Mouse (Mus musculus) granulocyte monocyte progenitor cell, adult 5-6 weeks (primary cell): ENCODE measurements around the gene Hist1h2bb. TPM values are rescaled to one million over a fixed set of nuclear protein-coding genes. Genes with fewer than 3 reads are reported as not detected.

Source experiments
- ATAC-seq: replicated peaks from 2 replicates; pipeline ENCODE4 v1.8.0; 2016; ENCODE audit warnings: mild to moderate bottlenecking, moderate TSS enrichment, inconsistent platforms; ENCODE audit not compliant: poor library complexity, severe bottlenecking
- total RNA-seq, 2 experiments: library from RNA; stranded (forward) in 1 of 2; stranded (reverse) in 1 of 2; fragments of 200-712, 200-1000 nt in 1 of 2; fragments of >200 nt in 1 of 2; fragmentation: Nextera tagmentation in 1 of 2; gene quantifications; 2 replicates each; pipeline ENCODE4 v1.2.3; 2014 to 2017

The Hist1h2bb gene
- total RNA-seq, 2 experiments from 2014 or later: 176 to 3,446 TPM

DNA sequence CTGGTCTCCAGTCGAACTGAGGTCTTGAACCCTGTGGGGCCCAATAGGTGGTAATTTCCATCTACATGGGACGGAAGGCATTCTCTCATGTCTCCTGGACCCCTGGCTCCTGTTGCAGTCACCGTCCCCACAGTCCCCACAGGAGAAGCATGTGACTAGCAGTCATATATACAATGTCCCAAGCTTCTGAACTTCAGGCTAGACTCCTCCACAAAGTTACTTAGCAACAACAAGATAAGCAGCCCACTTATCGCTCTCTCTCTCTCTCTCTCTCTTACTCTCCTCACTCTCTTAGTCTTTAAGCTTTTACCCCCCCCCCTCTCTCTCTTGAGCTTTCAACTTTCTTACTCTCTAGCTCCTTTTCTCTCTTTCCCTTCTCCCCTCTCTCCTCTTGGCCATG is 22.3 kb upstream of the Hist1h2bb start:
- ATAC-seq: no peak

DNA sequence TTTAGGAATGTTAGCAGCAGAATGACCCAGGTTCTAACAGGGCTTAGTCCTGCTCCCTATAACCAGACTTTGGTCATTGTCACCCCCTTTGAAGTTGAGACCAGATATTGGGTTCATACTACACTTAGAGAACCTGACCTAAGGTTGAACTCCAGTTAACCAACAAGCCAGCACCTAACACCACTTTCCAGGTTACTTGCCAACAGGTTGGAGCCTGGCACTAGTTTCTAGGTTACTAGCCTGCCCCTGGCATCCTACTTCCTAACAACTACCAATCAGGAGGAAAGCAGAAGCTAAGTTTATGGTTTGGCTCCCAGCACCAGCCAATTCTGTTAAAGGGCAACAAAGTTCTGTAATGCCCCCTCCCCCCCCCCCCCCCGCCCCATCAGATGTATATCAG is 21.3 kb upstream of the Hist1h2bb start:
- ATAC-seq: no peak

DNA sequence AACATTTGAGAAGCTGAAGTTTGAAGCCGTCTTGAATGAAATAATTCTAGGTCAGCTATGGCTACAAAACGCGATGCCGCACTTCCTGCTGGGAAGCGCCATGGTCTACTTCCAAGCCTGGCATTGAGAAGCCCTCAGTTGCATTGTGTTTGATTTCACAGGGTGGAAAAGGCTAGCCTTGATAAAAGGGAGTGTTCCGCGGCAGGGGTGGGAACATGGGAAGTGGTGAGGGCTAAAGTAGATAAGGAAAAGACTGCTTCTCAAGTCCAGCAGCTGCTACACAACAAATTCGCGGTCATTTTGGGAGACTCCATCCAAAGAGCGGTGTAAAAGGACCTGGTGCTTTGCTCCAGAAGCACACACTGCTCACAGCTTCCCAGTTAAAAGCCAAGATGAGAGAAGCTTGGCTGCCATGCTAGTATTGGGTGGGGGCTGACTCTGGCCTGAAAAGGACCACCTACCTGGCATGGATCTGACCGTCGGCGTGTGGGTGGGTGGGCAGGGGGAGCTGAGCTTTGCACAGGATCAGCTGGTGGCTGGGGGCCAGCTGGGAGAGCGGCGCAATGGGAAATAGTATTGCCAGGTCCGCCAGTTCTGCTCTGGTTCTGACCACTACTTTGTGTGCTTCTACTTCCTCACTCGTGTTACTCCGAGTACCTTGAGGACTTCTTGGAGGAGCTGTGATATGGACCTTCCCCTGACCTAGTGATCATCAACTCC is 17.9 kb upstream of the Hist1h2bb start:
- peak; percentile 34 for ATAC-seq

DNA sequence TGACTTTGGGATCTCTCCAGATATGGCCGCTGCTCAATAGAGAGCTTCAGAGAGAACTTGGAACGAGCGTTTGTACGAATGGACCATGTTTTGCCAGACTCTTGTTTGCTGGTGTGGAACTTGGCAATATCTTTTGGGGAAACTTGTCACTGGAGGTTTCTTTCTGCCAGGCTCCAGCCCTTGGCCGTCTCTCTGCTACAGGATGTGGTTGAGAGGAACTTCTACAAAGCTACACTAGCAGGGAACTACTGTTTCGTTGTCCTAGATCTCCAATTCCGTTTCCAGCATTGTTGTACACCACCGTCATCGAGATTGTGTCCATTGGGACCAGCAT is 17.4 kb upstream of the Hist1h2bb start:
- peak; percentile 76 for ATAC-seq

DNA sequence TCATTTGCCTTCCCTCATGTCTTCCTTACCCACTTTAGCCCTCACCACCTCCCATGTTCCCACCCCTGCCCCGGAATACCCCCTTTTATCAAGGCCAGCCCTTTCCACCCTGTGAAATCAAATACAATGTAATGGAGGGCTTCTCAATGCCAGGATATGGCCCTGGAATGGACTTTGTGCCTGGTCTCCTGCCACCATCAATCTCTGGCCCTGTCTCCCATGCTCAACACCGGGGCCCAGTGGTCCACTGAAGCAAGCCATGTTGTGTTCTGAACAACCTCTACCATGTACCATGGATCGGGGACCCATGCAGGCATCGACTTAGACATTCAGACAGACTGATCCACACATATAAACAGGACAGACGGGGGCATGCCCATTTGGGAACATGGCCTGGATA is 16.8 kb upstream of the Hist1h2bb start:
- ATAC-seq: no peak

DNA sequence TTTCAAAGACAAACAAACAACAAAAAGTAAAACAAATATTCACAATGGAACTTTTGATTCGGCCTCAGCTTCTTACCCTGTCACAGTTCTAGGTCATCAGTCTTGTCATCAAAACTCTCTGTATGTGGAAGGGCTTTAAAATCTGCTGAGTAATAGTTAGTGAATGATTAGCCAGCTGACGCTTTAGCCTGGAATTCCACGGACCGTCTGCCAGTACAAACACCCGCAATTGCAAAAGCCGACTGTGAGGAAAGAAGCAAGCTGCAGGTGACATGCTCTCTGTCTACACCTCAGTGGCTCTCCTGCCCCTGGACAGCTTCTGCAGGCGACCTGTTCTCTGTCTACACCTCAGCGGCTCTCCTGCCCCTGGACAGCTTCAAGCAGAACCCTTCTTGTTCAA is 16.1 kb upstream of the Hist1h2bb start:
- ATAC-seq: no peak

DNA sequence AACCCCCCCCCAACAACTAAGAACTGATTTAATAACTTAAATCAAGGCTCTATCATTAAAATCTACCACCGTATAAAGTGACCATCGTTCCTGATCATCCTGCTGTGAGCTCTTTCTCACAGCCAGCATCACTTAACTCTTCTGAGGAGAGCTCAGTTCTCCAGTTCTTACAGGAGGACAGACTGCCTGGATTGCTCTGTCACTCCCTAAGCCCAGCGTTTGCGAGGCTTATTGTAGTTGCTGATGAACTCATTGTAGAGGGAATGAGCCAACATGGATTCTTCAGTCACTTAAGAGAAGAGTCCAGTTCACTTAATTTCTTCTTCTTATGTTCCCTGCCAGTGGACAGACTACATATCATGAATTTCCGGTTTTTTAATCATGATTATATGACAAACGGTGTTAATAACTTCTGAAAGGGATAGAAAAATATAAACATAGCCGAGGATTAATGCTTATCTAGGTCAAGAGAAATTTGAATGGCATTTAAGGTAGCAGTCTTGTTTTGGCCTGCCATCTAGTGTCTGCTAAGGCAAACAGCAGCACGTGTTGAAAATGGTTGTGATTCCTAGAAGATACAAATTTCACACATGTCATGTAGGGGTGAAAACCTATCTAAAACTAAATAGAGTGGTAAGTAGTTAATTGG is 14.3 kb upstream of the Hist1h2bb start:
- peak; percentile 66; the same call in 1 of the 2 replicates for ATAC-seq

DNA sequence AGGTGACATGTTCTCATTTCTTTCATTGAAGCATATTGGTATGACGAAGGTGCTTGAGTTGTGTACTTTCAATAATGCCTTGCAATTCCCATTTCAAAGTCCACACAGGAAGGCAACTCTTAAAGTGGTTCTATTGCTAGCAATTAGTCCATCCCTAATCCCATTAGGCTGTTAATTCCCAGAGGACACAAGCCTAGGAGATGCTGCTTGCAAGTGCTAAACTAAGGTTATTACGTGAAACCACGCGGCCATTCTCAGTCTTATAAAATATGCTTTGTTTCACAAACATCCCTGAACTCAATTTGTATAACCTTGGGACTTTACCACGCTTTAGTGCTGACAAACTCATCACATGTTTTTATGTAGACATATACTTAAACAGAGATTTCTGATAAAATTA is 9.4 kb upstream of the Hist1h2bb start:
- no peak for ATAC-seq

DNA sequence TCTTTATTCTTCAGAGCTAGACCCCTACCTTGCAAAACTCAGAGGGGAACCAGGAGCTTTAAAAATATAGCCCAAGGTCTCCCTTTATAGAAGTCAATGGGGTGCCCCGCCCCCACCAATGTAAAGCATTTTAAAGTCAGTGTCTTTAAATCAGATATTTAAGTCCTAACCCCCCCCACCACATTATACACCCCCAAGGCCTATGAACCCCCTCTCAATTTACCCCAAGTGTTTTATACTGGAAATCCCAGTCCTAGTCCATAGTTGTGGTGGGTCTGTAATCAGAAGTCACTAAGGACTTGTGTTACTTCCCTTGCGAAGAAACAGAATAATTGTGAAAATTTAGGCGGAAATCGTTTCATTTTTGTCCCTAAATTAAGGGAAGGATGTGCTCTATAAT is 8.5 kb upstream of the Hist1h2bb start:
- ATAC-seq: no peak

DNA sequence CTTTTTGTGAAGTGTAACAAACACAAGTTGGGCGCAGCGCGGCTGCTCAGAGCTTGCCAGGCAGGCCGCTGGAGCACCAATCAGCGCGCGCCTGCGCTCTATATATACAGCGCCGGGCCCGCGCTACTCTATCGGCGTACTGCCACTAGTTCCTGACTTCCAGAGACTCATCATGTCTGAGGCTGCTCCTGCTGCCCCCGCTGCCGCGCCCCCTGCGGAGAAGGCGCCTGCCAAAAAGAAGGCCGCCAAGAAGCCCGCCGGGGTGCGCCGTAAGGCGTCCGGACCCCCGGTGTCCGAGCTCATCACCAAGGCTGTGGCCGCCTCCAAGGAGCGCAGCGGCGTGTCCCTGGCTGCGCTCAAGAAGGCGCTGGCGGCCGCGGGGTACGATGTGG is 7.9 kb upstream of the Hist1h2bb start, which contains the start of gene Hist1h1c:
Hist1h1c (plus strand) TSS at position 132 of the 392 bp plus-strand sequence.
- ATAC-seq: peak; percentile 68

DNA sequence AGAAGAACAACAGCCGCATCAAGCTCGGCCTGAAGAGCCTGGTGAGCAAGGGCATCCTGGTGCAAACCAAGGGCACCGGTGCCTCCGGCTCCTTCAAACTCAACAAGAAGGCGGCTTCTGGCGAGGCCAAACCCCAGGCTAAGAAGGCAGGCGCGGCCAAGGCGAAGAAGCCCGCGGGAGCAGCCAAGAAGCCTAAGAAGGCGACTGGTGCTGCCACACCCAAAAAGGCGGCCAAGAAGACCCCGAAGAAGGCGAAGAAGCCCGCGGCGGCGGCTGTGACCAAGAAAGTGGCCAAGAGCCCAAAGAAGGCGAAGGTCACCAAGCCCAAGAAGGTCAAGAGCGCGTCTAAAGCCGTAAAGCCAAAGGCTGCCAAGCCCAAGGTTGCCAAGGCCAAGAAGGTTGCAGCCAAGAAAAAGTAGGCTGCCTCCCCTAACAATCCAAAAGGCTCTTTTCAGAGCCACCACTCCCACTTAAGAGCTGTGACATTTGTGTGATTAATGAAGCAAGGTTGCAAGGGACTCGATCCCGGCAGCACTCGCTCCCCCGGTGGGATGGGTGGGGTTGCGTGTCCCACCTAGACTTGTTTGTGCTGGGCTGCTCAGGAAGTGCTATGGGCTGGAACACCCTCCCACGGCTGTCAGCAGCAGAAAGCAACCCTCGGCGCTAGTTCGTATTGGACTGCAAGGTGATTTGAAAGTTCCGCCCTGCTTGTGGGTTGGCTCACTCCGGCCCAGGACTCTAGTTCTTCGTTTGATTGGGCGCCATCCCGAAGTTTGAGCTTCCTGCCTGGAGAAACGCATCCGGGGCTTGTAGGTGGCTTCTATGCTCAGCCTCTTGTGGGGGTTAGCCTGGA is 7.2 kb upstream of the Hist1h2bb start:
- ATAC-seq: peak; percentile 72

DNA sequence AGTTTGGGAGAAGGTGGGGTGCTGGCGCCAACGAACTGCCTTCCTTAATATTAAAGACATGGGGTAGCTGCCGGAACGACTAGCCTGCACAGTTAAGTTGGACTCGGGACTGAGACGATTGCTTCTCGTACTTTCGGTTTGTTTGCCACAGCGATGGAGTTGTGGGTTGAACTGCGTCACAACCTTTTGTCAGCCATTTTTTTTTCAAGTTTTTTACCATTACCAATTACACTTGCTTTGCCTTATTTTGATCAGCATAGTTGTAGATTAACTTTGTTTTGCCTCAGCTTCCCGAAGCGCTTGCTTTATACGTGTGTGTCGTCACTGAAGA is 6.6 kb upstream of the Hist1h2bb start:
- ATAC-seq: no peak

DNA sequence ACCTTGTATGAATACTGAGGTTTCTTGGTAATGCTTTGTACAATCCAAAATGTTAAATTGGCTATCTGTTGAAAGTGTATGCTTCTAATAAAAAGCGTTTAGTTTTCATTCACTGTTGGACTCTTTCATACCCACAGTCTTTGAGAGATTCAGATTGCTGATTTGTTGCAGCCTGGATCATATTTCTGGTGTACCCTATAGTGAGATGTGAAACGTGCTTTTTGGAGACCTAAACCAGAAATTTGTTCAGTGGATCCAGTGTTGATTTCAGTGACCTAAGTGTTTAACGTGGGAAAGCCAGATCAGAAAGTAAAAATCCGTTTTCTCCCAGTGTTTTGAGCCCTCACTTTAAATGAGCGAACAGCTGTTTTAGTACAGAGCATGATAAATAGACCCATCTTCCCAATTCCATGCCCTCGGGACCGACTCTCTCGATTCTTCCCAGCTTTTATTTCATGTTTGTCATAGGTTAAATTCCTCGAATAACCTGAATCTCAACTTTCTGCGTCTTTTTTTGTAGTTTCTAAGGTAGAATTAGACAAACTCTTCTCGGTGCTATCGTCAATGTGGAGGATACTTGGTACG is 6.2 kb upstream of the Hist1h2bb start:
- ATAC-seq: no peak

DNA sequence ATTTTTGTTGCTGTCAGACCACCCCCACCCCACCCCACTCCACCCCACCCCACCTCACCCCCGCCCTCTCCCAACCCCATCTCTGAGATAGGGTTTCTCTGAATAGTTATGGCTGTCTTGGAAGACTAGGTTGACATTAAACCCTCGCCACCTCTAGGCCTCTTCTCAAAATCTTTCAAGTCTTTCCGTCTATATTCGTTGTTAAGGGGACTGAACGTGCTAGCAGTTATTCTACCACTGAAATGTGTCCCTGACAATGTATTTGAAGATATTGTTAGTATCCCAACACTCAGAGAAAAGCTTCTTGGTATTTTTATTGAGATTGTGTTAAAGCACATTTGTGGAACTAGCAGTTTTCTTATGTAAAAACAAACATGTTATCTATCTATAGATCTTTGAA is 5.6 kb upstream of the Hist1h2bb start:
- no peak for ATAC-seq

DNA sequence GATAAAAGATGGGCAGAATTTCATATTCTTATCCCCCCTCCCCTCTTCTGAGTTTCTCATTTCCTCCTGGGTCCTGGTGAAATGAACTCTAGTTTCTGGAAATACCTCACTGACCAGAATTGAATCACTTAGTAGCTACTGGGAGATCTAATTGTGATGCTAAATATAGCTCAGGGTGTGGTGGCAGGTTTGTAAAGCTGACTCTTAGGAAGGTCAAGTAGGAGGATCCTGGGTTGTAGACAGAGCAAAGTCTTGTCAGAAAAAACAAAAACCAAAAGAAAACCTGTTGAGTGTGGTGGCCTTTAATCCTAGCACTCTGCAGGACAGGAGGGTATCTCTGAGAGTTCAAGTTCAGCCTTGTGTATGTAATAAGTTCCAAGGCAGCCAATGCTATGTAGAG is 4.5 kb upstream of the Hist1h2bb start:
- no peak for ATAC-seq

DNA sequence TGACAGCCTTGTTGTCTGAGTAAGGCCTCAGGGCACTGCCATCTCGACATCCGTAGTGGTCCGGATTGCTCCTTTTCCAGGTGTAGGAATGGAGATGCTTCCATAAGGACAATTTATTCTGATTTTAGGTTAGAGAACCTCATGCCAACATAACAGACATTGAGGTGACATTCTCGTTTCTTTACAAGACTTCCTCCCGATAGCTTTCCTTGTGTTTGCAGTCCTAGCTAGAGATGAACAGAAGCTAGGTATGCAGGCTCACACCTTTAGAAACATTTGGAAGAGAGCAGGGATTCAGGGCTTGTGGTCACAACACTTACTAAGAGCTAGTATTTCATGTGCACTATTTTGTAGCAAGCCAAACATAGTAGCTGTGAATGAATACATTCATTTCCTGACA is 3.3 kb upstream of the Hist1h2bb start:
- no peak for ATAC-seq

DNA sequence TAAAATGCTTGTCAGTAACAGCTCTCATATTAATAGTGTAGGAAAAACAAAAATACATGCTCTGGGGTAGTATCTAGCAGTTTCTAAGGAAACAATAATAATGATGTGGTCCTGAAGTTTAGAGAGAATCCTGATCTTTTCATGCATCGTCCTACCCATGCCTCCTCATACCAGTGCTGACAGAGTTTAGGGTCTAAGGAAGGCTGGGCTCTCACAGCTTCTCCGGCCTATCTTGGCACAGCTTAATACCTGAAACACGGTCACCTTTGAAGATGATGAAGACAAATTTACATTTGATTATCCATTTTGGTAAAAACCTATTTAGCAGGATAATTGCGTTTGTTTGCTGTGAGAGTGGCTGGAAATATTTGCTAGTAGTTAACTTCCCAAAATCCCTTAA is 2.6 kb upstream of the Hist1h2bb start:
- ATAC-seq: no peak

DNA sequence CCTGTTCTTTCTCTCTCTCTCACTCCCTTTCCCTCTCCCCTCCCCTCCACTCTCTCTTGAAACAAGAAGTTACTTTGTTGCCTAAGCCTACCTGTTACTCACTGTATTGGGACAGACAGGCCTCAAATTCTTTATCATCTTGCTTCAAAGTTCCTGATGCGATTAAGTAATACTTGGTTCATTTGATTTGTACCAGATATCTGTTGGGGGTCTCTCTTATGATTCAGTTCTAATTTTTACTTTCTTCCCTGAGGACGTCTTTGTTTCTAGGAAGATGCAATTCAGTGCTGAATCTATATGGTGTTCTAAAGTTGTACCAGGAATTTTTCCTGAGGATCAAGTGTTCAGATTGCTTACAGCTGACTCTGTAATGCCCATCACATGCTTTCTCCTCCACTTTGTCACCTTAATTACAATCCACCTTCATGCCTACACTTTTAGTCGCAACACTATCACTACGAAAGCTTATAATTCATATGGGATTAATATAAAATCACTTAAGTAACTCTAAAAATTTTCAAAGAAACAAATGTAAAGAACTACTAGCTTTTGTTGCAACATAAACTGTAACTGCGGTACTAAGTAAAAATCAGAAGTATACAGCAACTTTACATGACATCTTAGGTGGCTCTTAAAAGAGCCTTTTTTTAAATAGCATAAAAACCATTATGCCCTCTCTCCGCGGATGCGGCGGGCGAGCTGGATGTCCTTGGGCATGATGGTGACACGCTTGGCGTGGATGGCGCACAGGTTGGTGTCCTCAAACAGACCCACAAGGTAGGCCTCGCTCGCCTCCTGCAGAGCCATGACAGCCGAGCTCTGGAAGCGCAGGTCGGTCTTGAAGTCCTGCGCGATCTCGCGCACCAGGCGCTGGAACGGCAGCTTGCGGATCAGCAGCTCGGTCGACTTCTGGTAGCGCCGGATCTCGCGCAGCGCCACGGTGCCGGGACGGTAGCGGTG is 1.8 kb upstream of the Hist1h2bb start:
- 0 out of 2 replicates have a peak, but pooled peaks have one; percentile 8 for ATAC-seq

DNA sequence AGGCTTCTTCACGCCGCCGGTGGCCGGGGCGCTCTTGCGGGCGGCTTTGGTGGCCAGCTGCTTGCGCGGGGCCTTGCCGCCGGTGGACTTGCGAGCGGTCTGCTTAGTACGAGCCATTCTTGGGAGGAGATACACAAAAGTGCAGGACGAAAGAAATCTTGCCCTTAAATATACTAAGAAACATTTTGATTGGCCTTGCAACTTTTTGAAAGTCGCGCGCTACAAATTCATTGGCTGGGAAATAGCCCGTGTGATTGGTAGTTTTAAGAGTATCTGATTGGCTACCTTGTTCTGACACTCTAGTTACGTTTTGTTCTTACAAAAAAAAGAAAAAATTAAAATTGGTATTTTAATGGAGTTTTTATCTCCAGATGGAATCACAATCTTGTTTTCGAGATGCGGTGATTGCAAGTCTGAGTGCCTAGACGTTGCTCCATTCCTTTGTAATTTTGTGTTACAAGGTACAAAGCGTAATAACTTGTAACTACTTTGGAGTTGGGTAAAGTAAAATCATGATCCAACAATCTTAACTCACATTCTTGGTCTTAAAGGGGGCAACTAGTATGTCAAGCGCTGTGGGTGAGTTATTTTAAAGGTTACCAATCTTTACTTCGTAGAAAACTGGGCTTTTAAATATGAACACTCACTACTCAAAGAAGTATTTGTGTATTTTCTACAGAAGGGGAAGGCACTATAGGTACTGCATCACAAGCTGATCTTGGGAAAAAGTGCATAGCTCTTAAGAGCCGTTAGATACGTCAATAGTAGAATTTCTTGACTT is 963 bp upstream of the Hist1h2bb start, which contains the start of gene Hist1h3c:
Hist1h3c (minus strand) TSS at position 222 of the 781 bp plus-strand sequence.
- peak; percentile 50 for ATAC-seq
